Mouse (Mus musculus) central nervous system, embryonic 14 days (tissue): Measurements from ENCODE around the gene Col13a1. TPM values are rescaled to one million over a fixed set of nuclear protein-coding genes. Genes with fewer than 3 reads are reported as not detected.

Experiments used
- polyA plus RNA-seq: library from polyadenylated mRNA; depleted of rRNA; stranded (reverse); fragments of >200 nt; gene quantifications from 2 replicates; pipeline ENCODE4 v1.2.3, GENCODE M21; 2012; rRNA removed

The Col13a1 gene
- 2.8 and 4.7 TPM in 2 replicates for polyA plus RNA-seq

GRCm38 (mm10) chr10:61978866-61979340, at the start of gene Col13a1:
TSS of gene Col13a1 (minus strand) at chr10:61979108.

Other genes with a start within 250 kb of the Col13a1 start
- gene H2afy2, start 195.0 kb downstream of the Col13a1 start, polyA plus RNA-seq = 148 and 151 TPM in 2 replicates
- 0.23 and 0.31 TPM in 2 replicates for gene Neurog3, start 154.0 kb upstream of the Col13a1 start, polyA plus RNA-seq
- 68.2 and 81.4 TPM in 2 replicates for gene Fam241b, start 164.8 kb upstream of the Col13a1 start, polyA plus RNA-seq